Comparison of ENCODE assay signal across 8 mouse cellular contexts in genomic region chr1:134646963-134647282, GRCm38 (mm10). TPM values are rescaled to one million over a fixed set of nuclear protein-coding genes. Genes with fewer than 3 reads are reported as not detected.
DNase-seq lines count a peak whose midpoint lies in the region; ATAC-seq and TF ChIP-seq lines count a peak whose summit lies in the region.

No protein-coding gene starts in this region.

- H3K4me1 ChIP-seq in lung, embryonic 15.5 days: peaks cover 37% of the 10 kb centered on the region
- H3K4me1 ChIP-seq in limb, embryonic 12.5 days (replicated peaks): peaks cover 23% of the 10 kb centered on the region
- H3K4me1 ChIP-seq in small intestine, adult 2 months (ENCODE audit: control insufficient read depth, insufficient read depth, insufficient read length, low read length): peaks cover 12% of the 10 kb centered on the region

- intact Hi-C loops in gastrocnemius, postnatal 36 days (cut with DNase I): no loop called here

- H3K27ac ChIP-seq in lung, embryonic 15.5 days: no peak overlapping the region
- no peak overlapping the region for H3K27ac ChIP-seq in limb, embryonic 12.5 days
- no peak overlapping the region for H3K27ac ChIP-seq in small intestine, adult 2 months (ENCODE audit: insufficient read depth, low read depth, low read length)

- H3K4me2 ChIP-seq in lung, embryonic 15.5 days: peak overlapping the region; percentile 93
- H3K4me2 ChIP-seq in limb, embryonic 12.5 days: peak overlapping the region; percentile 87

- no peak for TF ChIP-seq CTCF in small intestine, adult 2 months (IDR thresholded peaks at IDR 0.05; ENCODE audit: extremely low read depth, insufficient read length, insufficient replicate concordance, low read depth, low read length)

- no peaks in the 10 kb centered on the region for H3K9me3 ChIP-seq in lung, embryonic 15.5 days
- no peaks in the 10 kb centered on the region for H3K9me3 ChIP-seq in limb, embryonic 12.5 days

- peak overlapping the region; percentile 47 for H3K4me3 ChIP-seq in lung, embryonic 15.5 days
- H3K4me3 ChIP-seq in limb, embryonic 12.5 days (replicated peaks): peak overlapping the region; percentile 52
- peak overlapping the region; percentile 54 for H3K4me3 ChIP-seq in small intestine, adult 2 months (ENCODE audit: low read depth, low read length)

- peak overlapping the region; percentile 38; the same call in 1 of the 2 replicates for H3K9ac ChIP-seq in lung, embryonic 15.5 days
- peak overlapping the region; percentile 58; the same call in 1 of the 2 replicates for H3K9ac ChIP-seq in limb, embryonic 12.5 days (replicated peaks)

- DNase-seq in adrenal gland, postnatal 14 days: peak; percentile 21
- no peak for DNase-seq in adrenal gland, postnatal 4 days (ENCODE audit: low spot score in 2 of 2)
- no peak for DNase-seq in lung, postnatal 36 days
- no peak for DNase-seq in gastrocnemius, postnatal 36 days
- no peak for DNase-seq in ovary, postnatal 10 days (ENCODE audit: low spot score)

- no peak for ATAC-seq in lung, embryonic 15.5 days (ENCODE audit: borderline replicate concordance, extremely low read depth, low FRiP score, low TSS enrichment)
- ATAC-seq in limb, embryonic 12.5 days (ENCODE audit: insufficient number of reproducible peaks, insufficient read depth, low FRiP score, low TSS enrichment, low read depth): no peak

- peaks cover 74% of the 10 kb centered on the region for H3K27me3 ChIP-seq in lung, embryonic 15.5 days
- peaks cover 91% of the 10 kb centered on the region for H3K27me3 ChIP-seq in limb, embryonic 12.5 days
- peaks cover 50% of the 10 kb centered on the region for H3K27me3 ChIP-seq in small intestine, adult 2 months (ENCODE audit: control insufficient read depth, insufficient read depth, low read length)

- WGBS in lung, embryonic 15.5 days: under 1% methylated on average over 25 of the region's 28 CpGs
- 2% methylated on average over 28 of the region's 28 CpGs for whole genome bisulfite sequencing in limb, embryonic 12.5 days
- 3% methylated on average over 28 of the region's 28 CpGs for WGBS in small intestine, adult 2 months

- no peak for TF ChIP-seq POLR2A in small intestine, adult 2 months (IDR thresholded peaks at IDR 0.05; ENCODE audit: low read depth, low read length)

- H3K36me3 ChIP-seq in lung, embryonic 15.5 days: no peaks in the 10 kb centered on the region
- no peaks in the 10 kb centered on the region for H3K36me3 ChIP-seq in limb, embryonic 12.5 days
- no peaks in the 10 kb centered on the region for H3K36me3 ChIP-seq in small intestine, adult 2 months (ENCODE audit: control insufficient read depth, insufficient read depth, low read length)

RNA-seq across cellular contexts. Expression of gene Syt2, which starts 0.4 kb away (rescaled TPM):
- 0.59 and 2.7 TPM in 2 replicates for total RNA-seq in adrenal gland, postnatal 14 days (2021)
- total RNA-seq in adrenal gland, postnatal 4 days (2021): 1 to 10 TPM; 1.5 to 2.9 TPM
- 0.37 and 0.48 TPM in 2 replicates for polyA plus RNA-seq in lung, embryonic 15.5 days (2015; fragmentation: Nextera tagmentation; extraction: Ambion mirVana)
- polyA plus RNA-seq in limb, embryonic 12.5 days (2016; fragmentation: Nextera tagmentation; extraction: Ambion mirVana): 0.14 and 0.34 TPM in 2 replicates
- 1.2 and 3.0 TPM in 2 replicates for polyA plus RNA-seq in small intestine, adult 2 months (2012; rRNA removed)
- not detected for total RNA-seq in gastrocnemius, postnatal 36 days (2021)
